Mouse (Mus musculus): Measurements from ENCODE around the gene Nifk. TPM values are rescaled to one million over a fixed set of nuclear protein-coding genes. Genes with fewer than 3 reads are reported as not detected.

Gene Nifk
- 10 to 100 TPM; 54.2 to 74.1 TPM for polyA plus RNA-seq (2017; shearing (Covaris generic))

DNA sequence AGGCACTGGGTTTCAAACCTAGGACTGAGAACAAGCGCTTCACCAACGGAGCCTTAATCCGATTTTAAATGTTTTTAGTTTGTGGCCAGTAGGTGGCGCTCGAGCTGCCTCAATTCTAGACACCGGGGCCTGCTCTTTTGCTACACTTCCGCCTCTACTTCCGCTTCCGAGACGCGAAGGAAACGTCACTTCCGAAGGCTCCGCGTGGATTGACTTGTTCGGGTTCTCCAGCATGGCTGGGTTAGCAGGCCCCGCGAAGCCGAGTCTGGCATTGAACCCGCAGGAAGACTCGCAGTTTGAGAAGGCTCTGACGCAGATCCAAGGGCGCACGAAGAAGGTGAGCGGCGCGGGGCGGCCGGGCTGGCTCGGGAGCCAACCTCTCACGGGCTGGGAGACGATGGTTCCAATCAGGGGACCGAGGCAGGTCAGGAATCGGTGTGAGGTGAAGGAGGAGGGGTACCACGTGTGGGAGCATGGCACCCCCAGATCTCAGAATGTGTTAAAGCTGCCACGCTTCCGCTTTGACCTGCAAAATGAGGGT is at the start of gene Nifk:
TSS of gene Nifk (plus strand) at position 179 of the 541 bp plus-strand sequence.
- ATAC-seq, result peak; percentile 99

DNA sequence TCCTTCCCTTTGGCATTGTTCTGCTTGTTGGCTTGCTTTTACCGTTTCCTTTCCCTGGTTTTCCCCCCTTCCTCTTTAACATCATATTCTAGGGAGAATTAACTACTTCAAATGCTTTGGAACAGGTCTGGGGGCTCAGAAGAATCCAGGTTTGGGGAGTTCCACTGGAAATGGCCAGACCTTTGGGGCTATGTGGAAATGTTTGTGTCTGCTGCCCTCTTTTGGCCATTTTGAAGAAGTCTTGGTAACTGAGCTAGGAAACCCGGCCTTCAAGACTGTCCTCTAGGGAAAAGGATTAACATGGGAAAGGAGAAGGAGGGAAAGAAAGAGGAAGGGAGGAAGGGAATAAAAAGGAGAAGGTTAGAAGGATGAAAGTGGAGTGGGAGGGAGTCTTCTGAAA is 46.5 kb upstream of the Nifk start:
- no peak for ATAC-seq

DNA sequence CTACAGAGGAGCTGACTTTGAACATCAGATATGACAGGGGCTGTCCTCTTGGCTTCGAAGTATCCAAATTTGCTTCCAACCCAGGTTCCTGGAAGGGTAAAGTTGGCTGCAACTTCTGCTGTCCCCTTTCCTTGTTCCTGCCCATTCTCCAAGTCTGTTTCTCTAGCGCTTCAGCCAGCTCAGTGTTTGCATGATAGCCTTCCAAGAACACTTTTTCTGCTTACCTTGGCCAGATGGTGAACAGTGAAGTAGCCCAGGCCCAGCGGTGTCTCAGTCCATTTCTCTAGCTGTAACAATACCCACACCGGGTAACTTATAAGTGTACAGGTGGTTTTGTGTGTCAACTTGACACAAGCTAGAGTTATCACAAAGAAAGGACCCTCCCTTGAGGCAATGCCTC is 29.3 kb upstream of the Nifk start:
- ATAC-seq, result no peak

DNA sequence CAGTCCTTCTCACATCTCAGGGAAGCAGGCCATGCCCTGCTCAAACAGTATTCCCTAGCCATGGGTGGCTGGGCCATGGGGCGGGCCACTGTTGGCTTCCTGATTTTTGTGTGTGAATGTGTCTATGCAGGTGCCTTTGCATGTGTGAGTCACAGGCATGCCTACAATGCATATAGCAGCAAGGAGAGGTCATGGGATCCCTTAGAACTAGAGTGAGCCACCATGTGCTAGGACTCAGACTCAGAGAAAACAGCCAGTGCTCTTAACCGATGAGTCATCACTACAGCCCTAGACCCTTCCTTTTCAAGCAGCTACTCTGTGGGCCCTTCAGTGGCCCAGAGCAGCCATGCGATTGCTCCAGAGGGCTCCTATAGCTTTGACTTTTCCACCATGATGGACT is 27.4 kb upstream of the Nifk start:
- ATAC-seq, result no peak

DNA sequence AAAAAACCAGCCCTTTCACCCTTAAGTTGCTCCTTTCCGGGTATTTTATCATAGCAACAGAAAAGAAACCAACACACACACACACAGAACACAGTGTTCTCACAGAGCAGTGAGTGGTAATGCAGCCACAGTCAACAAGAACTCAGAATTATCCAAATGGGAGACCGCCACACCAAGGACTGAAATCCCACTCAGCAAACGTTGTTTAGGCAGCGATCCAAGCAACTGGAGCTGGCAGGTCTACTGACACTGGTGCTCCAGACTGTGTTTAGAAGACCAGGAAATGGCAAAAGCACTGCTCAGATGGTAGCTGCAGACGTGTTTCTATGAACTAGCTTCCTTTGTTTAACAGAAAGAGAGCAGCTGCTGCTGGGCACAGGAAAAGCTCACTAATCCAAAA is 26.8 kb upstream of the Nifk start:
- no peak for ATAC-seq

DNA sequence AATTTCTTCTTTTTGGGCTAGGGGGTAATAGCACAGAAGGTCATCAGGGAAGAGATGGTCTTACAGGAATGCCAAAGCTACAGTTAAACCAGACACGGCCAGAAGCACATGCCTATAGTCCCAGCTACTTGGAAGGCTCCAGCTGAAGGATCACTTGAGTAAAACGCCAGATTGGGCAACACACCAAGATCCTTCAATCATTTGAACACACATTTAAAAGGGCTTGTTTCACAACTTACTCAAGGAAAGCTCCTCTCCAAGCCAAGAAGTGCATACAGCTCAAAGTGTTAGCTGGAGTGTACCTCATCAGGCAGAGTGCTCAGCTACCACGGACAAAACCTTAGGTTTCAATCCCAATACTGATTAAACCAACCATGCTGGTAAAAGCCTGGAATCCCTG is 25.0 kb upstream of the Nifk start:
- ATAC-seq, result no peak

DNA sequence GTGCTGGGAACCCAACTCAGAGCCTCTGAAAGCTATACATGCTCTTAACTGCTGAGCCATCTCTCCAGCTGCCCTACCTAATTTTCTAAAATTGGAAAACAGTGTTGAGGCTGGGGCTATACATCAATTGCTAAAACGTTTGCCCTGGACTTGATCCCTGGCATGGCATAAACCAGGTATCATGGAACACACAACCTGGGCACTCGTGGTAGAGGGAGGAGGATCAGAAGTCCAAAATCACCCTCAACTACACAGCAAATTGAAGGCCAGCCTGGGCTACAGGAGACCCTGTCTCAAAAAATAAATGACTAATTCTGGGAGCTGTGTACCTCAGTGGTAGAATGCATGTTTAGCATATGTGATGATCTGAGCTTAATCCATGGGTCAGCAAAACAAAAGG is 23.9 kb upstream of the Nifk start:
- ATAC-seq, result no peak

DNA sequence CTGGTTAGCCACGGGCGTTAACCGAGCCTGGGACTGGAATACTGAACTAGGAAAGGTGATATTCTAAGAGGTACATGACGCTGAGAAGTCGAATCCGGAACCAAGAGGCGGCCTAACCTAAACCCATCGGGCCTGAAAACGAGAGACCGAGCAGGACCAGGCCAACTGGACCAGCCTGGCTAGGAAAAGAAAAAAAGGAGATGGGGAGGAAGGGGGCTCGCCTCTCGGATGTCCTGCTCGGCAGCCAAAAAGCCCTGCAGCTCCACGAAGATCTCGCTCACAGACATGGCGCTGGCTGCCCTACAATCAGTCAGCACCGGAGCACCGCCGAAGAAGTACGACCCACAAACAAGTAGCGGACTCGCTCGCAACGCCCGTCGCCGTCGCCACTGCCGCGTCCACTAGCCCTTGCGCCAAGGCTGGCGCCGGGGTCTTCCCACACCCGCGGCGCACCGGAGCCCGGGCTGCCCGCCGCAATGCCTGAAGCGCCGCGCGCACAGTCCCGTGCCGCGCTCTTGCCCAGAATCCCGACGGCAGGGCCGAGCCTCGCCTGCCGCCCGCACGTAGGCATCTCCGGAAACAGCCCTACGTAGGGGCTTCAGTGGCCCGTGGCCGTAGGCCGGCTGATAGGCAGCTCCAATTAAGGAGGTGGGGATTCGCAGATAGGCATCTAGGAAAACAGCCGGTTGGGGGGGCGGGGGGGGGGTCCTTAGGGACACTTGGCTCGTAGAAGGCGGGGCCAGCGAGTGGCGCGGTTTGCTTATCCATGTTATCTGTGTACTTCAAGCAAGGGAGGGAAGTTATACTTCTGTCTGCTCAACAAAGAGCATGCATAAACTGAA is 10.6 kb upstream of the Nifk start:
- ATAC-seq, result peak; percentile 82

DNA sequence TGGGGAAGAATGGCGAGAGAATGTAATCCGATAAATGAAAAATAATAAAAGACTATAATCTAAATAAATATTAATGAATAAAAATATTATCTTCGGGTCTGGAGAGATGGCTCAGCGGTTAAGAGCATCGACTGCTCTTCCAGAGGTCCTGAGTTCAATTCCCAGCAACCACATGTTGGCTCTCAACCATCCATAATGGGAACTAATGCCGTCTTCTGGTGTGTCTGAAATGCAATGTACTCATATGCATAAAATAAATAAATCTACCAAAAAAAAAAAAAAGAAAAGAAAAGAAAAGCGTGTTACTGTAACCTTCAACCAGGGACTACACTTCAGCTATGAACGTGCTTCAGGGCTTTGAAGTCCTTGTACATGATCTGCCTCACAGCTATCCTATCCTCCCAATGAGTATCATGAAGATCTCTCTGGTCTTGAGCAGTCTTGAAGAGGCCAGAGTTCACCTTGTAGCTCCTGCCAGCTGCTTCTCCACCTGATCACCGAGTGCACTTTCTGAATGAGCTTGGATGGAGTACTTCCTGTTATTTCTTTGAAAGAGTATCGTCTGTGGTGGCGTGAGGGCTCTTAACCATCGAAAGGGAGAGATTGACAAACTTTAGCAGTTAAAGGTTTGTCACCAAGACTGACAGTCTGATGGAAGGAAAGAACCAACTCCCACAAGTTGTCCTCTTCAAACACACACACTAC is 9.9 kb upstream of the Nifk start, which contains the start of gene Tsn:
TSS of gene Tsn (minus strand) at position 118 of the 705 bp plus-strand sequence.
- ATAC-seq, result peak; percentile 11

DNA sequence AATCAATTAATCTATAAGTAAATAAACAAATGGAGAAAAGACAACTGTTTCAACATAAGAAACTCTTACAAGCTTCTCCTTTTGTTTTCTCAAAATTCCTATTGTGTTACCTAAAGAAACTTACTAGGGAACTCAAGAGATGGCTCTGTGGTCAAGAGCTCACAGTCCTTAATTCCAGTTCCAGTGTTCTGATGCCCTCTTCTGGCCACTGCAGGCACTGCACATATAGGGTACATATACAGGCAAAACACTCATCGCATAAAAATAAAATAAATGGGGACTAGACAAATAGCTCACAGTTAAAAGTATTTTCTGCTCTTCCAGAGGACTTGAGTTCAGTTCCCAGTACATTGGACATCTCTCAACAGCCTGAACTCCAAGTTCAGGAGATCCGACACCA is 943 bp upstream of the Nifk start:
- ATAC-seq, result no peak

DNA sequence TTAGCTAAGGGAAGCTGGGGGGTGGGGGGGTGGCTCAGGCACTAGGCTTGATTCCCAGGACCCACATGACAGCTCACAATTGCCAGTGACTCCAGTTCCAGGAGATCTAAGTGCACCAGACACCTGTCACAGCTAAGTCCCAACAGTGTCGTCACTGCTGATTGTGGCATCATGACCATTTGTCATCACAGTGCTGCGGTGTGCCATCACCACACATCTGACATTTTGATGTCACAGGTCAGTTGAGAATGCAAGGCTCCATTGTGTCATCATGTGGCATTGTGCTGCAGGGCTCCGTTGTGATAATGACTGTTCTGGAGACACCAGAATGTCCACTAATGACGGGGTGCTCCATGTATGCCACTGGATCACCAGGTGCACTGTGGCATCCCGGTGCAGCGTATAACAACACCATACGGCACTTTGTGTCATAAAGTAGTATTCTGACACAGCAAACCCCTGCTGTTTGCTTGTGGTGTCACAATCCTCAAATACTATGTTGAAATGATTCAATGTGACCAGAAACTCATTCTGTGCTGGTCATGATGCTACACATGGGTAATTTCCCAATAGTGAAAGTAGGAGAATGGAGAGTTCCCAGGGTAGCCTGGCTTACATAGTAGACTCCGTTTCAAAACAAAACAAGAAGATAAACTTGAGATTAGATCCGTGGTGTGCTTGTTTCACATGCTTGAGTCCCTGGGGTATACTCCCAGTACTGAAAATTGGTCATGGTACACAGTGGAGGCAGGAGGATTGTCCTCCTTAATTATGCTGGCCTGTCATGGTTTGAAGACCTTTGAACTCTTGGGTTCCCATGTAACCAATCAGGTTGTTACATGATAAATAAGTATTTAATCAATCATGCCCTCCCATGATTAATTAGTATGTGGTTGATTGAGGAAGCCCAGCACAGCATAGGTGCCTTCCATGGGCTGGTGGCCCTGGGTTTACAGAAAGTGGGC is 13.4 kb downstream of the Nifk start:
- no peak for ATAC-seq

DNA sequence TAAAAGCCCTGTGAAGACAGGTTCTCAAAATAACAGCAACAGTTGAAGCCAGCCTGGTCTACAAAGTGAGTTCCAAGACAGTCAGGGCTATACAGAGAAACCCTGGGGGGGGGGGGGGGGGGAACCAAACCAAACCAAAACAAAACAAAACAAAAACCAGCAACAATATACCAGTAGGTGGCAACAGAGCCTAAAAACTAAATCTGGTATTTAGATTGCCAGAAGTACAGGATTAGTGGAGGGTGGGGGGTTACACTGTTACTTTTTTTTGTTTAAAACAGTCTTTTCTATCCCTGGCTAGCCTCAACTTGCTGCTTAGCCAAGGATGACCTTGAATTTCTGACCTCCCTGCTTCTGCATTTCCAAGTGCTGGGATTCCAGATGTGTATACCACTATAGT is 14.2 kb downstream of the Nifk start:
- ATAC-seq, result peak; percentile 64

DNA sequence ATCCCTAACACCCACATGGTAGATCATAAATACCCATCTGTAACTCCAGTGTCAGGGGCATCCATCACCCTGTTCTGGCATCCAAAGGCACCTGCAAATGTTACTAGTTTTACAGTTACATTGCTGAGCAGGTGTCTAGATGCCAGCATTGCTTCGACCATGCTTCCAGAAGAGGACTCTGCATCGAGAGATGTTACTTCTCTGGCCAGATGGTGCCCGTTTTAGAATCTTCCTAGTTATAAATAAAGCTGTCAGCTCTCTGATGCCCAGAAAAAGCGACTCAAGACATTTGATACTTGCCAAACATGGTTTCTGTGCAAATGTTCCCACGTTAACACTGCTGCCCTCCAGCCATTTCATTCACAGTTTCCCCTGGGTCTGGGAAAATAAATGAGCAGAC is 16.3 kb downstream of the Nifk start:
- ATAC-seq, result no peak

DNA sequence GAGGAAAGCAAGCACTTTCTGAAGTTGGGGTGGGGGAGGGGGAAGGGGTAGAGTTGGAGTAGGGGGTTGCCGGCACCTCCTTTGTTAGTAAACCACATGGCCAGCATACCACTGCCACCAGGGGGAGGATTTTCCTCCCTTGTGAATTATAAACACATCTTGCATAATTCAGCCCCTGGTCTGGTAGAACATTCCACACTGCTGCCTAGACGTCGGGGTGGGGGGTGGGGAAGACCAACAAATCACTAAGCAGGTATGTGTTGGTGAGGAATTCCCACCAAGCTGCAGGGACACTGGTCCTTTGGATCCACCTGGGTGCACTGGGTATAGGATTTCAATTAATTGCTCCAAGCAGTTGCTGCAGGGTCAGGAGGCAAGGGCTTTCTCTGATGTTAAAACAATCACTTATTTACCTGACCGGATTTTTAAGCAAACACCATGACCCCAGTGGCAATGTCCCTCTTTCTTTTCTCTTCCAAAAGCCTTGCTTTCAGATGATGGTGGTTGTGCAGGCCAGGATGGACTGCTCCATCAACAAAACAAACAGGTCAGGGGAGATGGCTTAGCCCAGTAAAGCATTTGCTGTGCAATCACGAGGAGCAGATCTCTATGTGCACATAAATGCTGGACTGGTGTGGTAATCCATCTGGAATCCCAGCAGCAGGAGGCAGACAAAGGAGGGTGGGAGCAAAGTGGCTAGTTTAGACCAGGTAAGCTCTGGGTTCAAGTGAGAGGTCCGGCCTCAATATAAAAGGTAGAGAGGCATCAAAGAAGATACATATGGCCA is 22.2 kb downstream of the Nifk start:
- no peak for ATAC-seq

DNA sequence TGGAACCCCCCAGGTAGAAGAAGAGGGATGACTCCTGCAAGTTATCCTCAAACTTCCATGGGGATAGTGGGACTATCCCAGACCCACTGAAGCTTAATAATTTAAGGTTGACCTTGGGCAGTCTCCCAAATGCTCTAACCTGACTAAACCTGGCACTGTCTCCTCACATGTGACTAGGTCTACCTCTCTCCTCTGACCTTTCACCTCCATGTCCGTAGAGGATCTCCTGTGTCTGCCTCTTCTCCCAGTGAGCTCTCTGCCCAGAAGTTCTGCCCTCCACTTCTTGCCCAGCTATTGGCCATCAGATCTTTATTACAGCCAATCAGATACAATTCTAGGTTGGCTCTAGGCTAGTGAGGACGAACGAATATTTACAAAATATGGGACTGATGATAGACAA is 28.3 kb downstream of the Nifk start:
- no peak for ATAC-seq

DNA sequence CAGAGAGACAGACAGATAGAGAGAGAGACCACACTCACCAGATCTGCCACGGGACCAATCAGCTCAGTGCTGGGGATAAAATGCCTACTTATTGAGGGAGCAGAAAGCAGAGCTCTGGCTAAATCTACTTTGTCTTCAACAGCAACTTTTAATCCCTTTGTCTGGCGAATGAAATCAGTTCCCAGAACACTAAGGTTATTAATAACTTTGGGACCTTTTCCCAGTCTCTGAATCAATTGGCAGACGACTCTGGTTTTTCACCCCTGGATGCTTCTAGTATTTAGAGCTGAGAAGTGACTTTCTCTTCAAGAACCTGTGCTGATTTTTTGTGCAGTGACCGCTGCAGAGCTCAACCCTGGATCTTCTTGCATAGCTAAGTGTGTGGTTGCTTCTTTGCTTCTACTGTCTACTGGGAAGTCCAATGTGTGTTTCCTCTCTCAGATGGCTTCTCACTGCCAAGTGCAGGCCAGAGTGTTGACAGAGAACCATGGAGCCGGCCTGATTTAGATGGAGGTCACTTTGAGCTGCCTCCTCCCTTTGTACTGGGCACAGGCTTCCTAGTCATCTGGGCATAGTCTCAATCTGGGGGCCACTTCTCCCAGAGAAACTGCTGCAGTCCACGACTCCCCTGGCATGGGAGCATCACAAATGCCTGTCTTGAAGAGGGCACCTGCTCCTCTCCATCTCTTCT is 37.6 kb downstream of the Nifk start:
- ATAC-seq, result no peak

DNA sequence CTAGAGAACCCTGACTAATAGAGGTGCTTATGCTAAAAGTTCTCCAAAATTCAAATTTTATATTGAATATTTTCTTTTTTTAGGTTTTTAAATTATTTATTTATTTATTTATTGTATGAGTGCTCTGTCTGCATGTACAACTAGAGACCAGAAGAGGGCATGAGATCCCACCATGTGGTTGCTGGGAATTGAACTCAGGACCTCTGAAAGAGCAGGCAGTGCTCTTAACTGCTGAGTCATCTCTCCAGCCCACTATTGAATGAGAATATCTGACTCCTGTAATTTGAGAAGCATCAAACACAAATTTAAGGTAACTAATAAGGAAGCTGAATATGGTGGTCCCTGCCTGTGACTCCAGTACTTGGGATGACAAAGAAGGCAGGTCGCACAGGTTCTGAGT is 46.3 kb downstream of the Nifk start:
- ATAC-seq, result no peak

DNA sequence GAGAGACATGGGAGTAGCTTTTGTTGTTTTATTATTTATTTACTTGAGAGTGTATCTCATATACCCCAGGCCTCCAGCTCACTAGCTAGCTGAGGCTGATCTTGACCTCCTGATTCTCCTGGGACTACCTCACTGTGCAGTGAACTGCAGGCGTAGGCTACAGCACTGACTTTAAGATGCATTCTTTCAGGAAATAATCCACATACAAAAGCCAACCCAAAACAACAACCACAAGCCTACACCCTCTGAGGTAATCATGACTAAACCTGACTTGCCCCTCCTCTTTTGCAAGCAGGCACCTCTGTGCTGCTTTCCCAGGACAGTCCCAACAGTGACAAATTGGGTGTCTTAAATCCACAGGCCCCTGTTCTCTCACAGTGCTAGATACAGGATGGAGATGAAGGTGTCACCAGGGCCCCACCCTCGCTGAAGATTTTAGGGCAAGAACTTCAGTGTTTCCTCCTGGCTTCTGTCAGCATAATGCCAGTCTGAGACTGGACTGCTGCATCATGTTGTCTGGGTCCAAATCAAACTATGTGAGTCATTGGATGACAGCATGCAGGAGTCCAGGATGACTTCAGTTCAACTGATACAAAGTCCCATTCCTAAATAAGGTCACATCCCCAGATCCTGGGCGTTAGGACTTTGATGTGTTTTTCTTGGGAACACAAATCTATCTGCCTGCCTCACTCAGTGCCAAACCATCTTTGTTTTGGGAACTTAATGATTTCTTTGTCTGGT is 47.3 kb downstream of the Nifk start:
- no peak for ATAC-seq

DNA sequence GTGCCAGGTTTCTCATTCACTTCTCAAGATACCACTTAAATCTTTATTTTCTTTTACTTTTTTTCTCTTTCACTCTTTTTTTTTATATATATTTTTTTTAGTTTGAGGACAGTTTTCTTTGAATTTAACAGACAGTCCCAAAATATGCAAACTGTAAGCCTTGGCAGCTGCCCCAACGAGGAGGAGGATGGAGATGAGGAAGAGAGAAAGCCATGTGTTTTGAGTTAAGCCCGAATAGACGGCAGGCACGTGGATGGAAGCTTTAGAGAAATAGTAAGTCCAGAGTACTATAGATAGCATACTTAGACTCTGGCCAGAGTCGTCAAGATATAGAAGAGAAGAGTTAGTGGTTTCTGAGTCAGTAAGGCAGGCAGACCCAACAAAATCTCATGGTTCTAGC is 56.1 kb downstream of the Nifk start:
- no peak for ATAC-seq

DNA sequence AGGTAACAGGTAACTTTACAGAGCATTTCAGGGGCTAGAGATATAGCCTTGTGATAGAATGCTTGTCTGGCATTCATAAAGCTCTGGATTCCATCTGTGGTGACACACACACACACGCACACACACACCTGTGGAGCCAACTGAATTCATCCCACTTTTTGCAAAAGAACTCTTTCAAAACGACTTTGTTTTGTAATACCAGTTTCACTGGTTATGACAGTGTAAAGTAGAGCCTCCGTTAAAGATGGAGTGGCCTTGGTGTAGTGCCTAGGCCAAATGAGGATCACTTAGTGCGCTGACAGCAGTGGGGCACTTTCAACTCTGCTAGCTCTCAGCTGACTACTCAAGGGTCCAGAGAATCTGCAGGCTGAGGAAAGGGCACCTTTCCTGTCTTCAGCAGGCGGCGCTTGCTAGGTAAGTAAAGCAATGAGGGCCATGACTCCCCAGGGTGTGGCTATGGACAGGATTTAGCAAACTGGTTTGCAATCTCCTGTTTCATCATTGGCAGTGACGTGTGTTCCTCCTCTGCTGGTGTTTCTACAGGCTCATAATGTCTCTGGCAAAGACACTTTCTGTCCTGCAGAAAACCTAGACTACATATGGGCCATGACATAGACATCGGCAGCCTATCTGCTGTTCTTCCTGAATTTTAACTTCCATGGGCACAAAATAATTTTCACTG is 58.6 kb downstream of the Nifk start:
- ATAC-seq, result no peak
